Mouse (Mus musculus) kidney, adult 2 months (tissue): ENCODE measurements at regions not wholly inside any gene's neighbourhood (a gene's known extent, or its start where the extent isn't known, plus 50 kb on each side); places are given as distances from the start of the nearest gene placed in this dataset.

ENCODE experiments used
- CTCF ChIP-seq: fragments of 200-500 bp; conservative IDR thresholded peaks from 2 replicates; pipeline ENCODE4 v1.5.1; 2011; ENCODE audit warnings: low read depth, mild to moderate bottlenecking, control low read depth, low read length, moderate library complexity, mixed read lengths; ENCODE audit not compliant: insufficient read depth, insufficient read length
- POLR2A ChIP-seq: fragments of 200-500 bp; IDR thresholded peaks from one replicate; pipeline ENCODE4 v1.6.1; 2011; ENCODE audit warnings: low read depth, low read length, control low read depth

- TF ChIP-seq POLR2A = no peak
- TF ChIP-seq CTCF = no peak
Measured at GRCm38 (mm10) chr11:63287766-63288165, 159.0 kb downstream of the Pmp22 start.
